Mouse (Mus musculus): ENCODE measurements at regions not wholly inside any gene's neighbourhood (a gene's known extent, or its start where the extent isn't known, plus 50 kb on each side); places are given as distances from the start of the nearest gene placed in this dataset.
A peak's percentile ranks its signal among the peaks of the same experiment; 100 is the strongest.

GRCm38 (mm10) chr15:7676970-7677369, 133.7 kb upstream of the Gdnf start:
- no peak overlapping the region for H3K27ac ChIP-seq
- no peaks in the 10 kb centered on the region for H3K4me1 ChIP-seq (replicated peaks)
- no peaks in the 10 kb centered on the region for H3K27me3 ChIP-seq (ENCODE audit: insufficient read depth, poor library complexity, severe bottlenecking)
- H3K9me3 ChIP-seq, result no peaks in the 10 kb centered on the region
- WGBS, result 69% methylated on average over 1 of the region's 1 CpGs
- no peaks in the 10 kb centered on the region for H3K36me3 ChIP-seq
- H3K4me3 ChIP-seq, result no peak overlapping the region
- DNase-seq (ENCODE audit: low spot score), result no peak

GRCm38 (mm10) chr15:7678711-7679110, 131.9 kb upstream of the Gdnf start:
- Histone ChIP-seq H3K4me3 (no peak overlapping the region), H3K36me3 (no peaks in the 10 kb centered on the region), H3K4me1 (replicated peaks) (peaks cover 6% of the 10 kb centered on the region; the same call in 1 of the 2 replicates), H3K27me3 (ENCODE audit: insufficient read depth, poor library complexity, severe bottlenecking) (no peaks in the 10 kb centered on the region), H3K27ac (no peak overlapping the region), H3K9me3 (no peaks in the 10 kb centered on the region)
- DNase-seq (ENCODE audit: low spot score), result no peak
- WGBS, result 92% methylated on average over 8 of the region's 8 CpGs

- H3K36me3 ChIP-seq, result no peaks in the 10 kb centered on the region
- H3K9me3 ChIP-seq, result no peaks in the 10 kb centered on the region
- H3K27ac ChIP-seq, result no peak overlapping the region
- H3K27me3 ChIP-seq (ENCODE audit: insufficient read depth, poor library complexity, severe bottlenecking), result no peaks in the 10 kb centered on the region
- WGBS, result 89% methylated on average over 4 of the region's 4 CpGs
- no peak overlapping the region for H3K4me3 ChIP-seq
- peaks cover 7% of the 10 kb centered on the region; the same call in 1 of the 2 replicates for H3K4me1 ChIP-seq (replicated peaks)
- DNase-seq (ENCODE audit: low spot score), result no peak
These were observed 129.6 kb upstream of the Gdnf start for GRCm38 (mm10) chr15:7681011-7681410.

- peak; percentile 6 for DNase-seq (ENCODE audit: low spot score)
- WGBS, result 61% methylated on average over 8 of the region's 8 CpGs
- Histone ChIP-seq H3K4me3 (no peak overlapping the region), H3K36me3 (no peaks in the 10 kb centered on the region), H3K27me3 (ENCODE audit: insufficient read depth, poor library complexity, severe bottlenecking) (no peaks in the 10 kb centered on the region), H3K9me3 (no peaks in the 10 kb centered on the region), H3K4me1 (replicated peaks) (peaks cover 7% of the 10 kb centered on the region; the same call in 1 of the 2 replicates), H3K27ac (no peak overlapping the region)
These were observed 127.2 kb upstream of the Gdnf start for GRCm38 (mm10) chr15:7683235-7683974.

- Histone ChIP-seq H3K4me1 (replicated peaks) (no peaks in the 10 kb centered on the region), H3K4me3 (no peak overlapping the region), H3K27me3 (ENCODE audit: insufficient read depth, poor library complexity, severe bottlenecking) (no peaks in the 10 kb centered on the region), H3K9me3 (no peaks in the 10 kb centered on the region), H3K36me3 (no peaks in the 10 kb centered on the region), H3K27ac (no peak overlapping the region)
- WGBS, result 78% methylated on average over 1 of the region's 1 CpGs
- DNase-seq (ENCODE audit: low spot score), result no peak
These were observed 119.4 kb upstream of the Gdnf start for GRCm38 (mm10) chr15:7691251-7691650.

GRCm38 (mm10) chr15:7692096-7692495, 118.5 kb upstream of the Gdnf start:
- Histone ChIP-seq H3K9me3 (no peaks in the 10 kb centered on the region), H3K27me3 (ENCODE audit: insufficient read depth, poor library complexity, severe bottlenecking) (no peaks in the 10 kb centered on the region), H3K4me1 (replicated peaks) (no peaks in the 10 kb centered on the region), H3K4me3 (no peak overlapping the region), H3K36me3 (no peaks in the 10 kb centered on the region), H3K27ac (no peak overlapping the region)
- no peak for DNase-seq (ENCODE audit: low spot score)
- 89% methylated on average over 3 of the region's 3 CpGs for WGBS

- 90% methylated on average over 5 of the region's 5 CpGs for WGBS
These were observed 116.6 kb upstream of the Gdnf start for GRCm38 (mm10) chr15:7694037-7694436.

GRCm38 (mm10) chr15:7697724-7698123, 112.9 kb upstream of the Gdnf start:
- Histone ChIP-seq H3K36me3 (no peaks in the 10 kb centered on the region), H3K27me3 (ENCODE audit: insufficient read depth, poor library complexity, severe bottlenecking) (no peaks in the 10 kb centered on the region), H3K9me3 (no peaks in the 10 kb centered on the region), H3K4me1 (replicated peaks) (no peaks in the 10 kb centered on the region), H3K4me3 (no peak overlapping the region), H3K27ac (no peak overlapping the region)
- DNase-seq (ENCODE audit: low spot score), result no peak
- WGBS, result 66% methylated on average over 3 of the region's 3 CpGs

More at GRCm38 (mm10) chr15:7694037-7694436, 116.6 kb upstream of the Gdnf start:
- Histone ChIP-seq H3K9me3 (no peaks in the 10 kb centered on the region), H3K27ac (no peak overlapping the region), H3K36me3 (no peaks in the 10 kb centered on the region), H3K4me3 (no peak overlapping the region), H3K27me3 (ENCODE audit: insufficient read depth, poor library complexity, severe bottlenecking) (no peaks in the 10 kb centered on the region), H3K4me1 (replicated peaks) (no peaks in the 10 kb centered on the region)
- DNase-seq (ENCODE audit: low spot score), result no peak

- H3K27ac ChIP-seq, result no peak overlapping the region
- 90% methylated on average over 5 of the region's 5 CpGs for WGBS
These were observed 101.8 kb upstream of the Gdnf start for GRCm38 (mm10) chr15:7708836-7709235.

GRCm38 (mm10) chr15:7714641-7715040, 96.0 kb upstream of the Gdnf start:
- Histone ChIP-seq H3K27ac (no peak overlapping the region), H3K9me3 (no peaks in the 10 kb centered on the region), H3K36me3 (no peaks in the 10 kb centered on the region), H3K4me3 (no peak overlapping the region), H3K4me1 (replicated peaks) (no peaks in the 10 kb centered on the region), H3K27me3 (ENCODE audit: insufficient read depth, poor library complexity, severe bottlenecking) (no peaks in the 10 kb centered on the region)
- WGBS, result 91% methylated on average over 1 of the region's 1 CpGs
- no peak for DNase-seq (ENCODE audit: low spot score)

More at GRCm38 (mm10) chr15:7708836-7709235, 101.8 kb upstream of the Gdnf start:
- Histone ChIP-seq H3K4me1 (replicated peaks) (no peaks in the 10 kb centered on the region), H3K36me3 (no peaks in the 10 kb centered on the region), H3K27me3 (ENCODE audit: insufficient read depth, poor library complexity, severe bottlenecking) (no peaks in the 10 kb centered on the region), H3K9me3 (no peaks in the 10 kb centered on the region), H3K4me3 (no peak overlapping the region)
- no peak for DNase-seq (ENCODE audit: low spot score)

- no peaks in the 10 kb centered on the region for H3K9me3 ChIP-seq
- no peaks in the 10 kb centered on the region for H3K4me1 ChIP-seq (replicated peaks)
- H3K4me3 ChIP-seq, result no peak overlapping the region
- WGBS, result 78% methylated on average over 1 of the region's 1 CpGs
- no peaks in the 10 kb centered on the region for H3K27me3 ChIP-seq (ENCODE audit: insufficient read depth, poor library complexity, severe bottlenecking)
- no peak overlapping the region for H3K27ac ChIP-seq
- no peaks in the 10 kb centered on the region for H3K36me3 ChIP-seq
- no peak for DNase-seq (ENCODE audit: low spot score)
These were observed 94.5 kb upstream of the Gdnf start for GRCm38 (mm10) chr15:7716188-7716587.

GRCm38 (mm10) chr15:7723202-7723721, 87.4 kb upstream of the Gdnf start:
- 51% methylated on average over 5 of the region's 5 CpGs for WGBS
- Histone ChIP-seq H3K9me3 (no peaks in the 10 kb centered on the region), H3K36me3 (no peaks in the 10 kb centered on the region), H3K4me1 (replicated peaks) (no peaks in the 10 kb centered on the region), H3K27me3 (ENCODE audit: insufficient read depth, poor library complexity, severe bottlenecking) (no peaks in the 10 kb centered on the region), H3K27ac (no peak overlapping the region), H3K4me3 (no peak overlapping the region)
- DNase-seq (ENCODE audit: low spot score), result no peak

- no peaks in the 10 kb centered on the region for H3K4me1 ChIP-seq (replicated peaks)
- no peaks in the 10 kb centered on the region for H3K27me3 ChIP-seq (ENCODE audit: insufficient read depth, poor library complexity, severe bottlenecking)
- no peak for DNase-seq (ENCODE audit: low spot score)
- no peaks in the 10 kb centered on the region for H3K36me3 ChIP-seq
- 91% methylated on average over 2 of the region's 2 CpGs for WGBS
- no peak overlapping the region for H3K27ac ChIP-seq
- no peaks in the 10 kb centered on the region for H3K9me3 ChIP-seq
- H3K4me3 ChIP-seq, result no peak overlapping the region
These were observed 86.9 kb upstream of the Gdnf start for GRCm38 (mm10) chr15:7723770-7724169.

All from hindbrain, embryonic 10.5 days (tissue).